Mouse (Mus musculus) intestine, embryonic 15.5 days (tissue): Measurements from ENCODE around the gene U2af1l4. TPM values are rescaled to one million over a fixed set of nuclear protein-coding genes. Genes with fewer than 3 reads are reported as not detected.

Experiments
- ATAC-seq: fragments of 200-750 bp; cut with Nextera tagmentation; 2 replicates; pipeline ENCODE4 v1.8.0; 2017; ENCODE audit warnings: moderate TSS enrichment, moderate library complexity
- H3K27ac ChIP-seq: fragments of 300-500 bp; sonication (generic); 2 replicates; pipeline ENCODE4 v1.5.1; 2015; ENCODE audit warnings: mild to moderate bottlenecking, inconsistent platforms
- H3K27me3 ChIP-seq: fragments of 300-500 bp; sonication (generic); replicated peaks from 2 replicates; pipeline ENCODE4 v1.6.1; 2015; ENCODE audit warnings: inconsistent platforms
- H3K36me3 ChIP-seq: fragments of 300-500 bp; sonication (generic); 2 replicates; pipeline ENCODE4 v1.6.1; 2015; ENCODE audit warnings: inconsistent platforms
- H3K4me1 ChIP-seq: fragments of 300-500 bp; sonication (generic); replicated peaks from 2 replicates; pipeline ENCODE4 v1.6.1; 2015; ENCODE audit warnings: inconsistent platforms
- H3K4me2 ChIP-seq: fragments of 300-500 bp; sonication (generic); replicated peaks from 2 replicates; pipeline ENCODE4 v1.6.1; 2015; ENCODE audit warnings: mild to moderate bottlenecking, inconsistent platforms
- H3K4me3 ChIP-seq: fragments of 300-500 bp; sonication (generic); replicated peaks from 2 replicates; pipeline ENCODE4 v1.5.1; 2015; ENCODE audit warnings: inconsistent platforms
- H3K9ac ChIP-seq: fragments of 300-500 bp; sonication (generic); 2 replicates; pipeline ENCODE4 v1.6.1; 2015; ENCODE audit warnings: inconsistent platforms
- H3K9me3 ChIP-seq: fragments of 300-500 bp; sonication (generic); 2 replicates; pipeline ENCODE4 v1.6.1; 2016; ENCODE audit warnings: inconsistent platforms
- WGBS: fragments of 180-500 bp; shearing (Covaris S2); methylation state at CpG from one replicate; pipeline ENCODE4 v1.1.7; 2015; 5-methylcytosine and 5-hydroxymethylcytosine counted together
- polyA plus RNA-seq: library from polyadenylated mRNA; unstranded; fragments of >200 nt; fragmentation: Nextera tagmentation; extraction: Ambion mirVana; gene quantifications from 2 replicates; pipeline ENCODE4 v1.2.1, GENCODE M21; 2015

Gene U2af1l4
- polyA plus RNA-seq, 1 experiment from 2014 or later, result 76.6 TPM

- no peaks in the 10 kb centered on the region for H3K9me3 ChIP-seq
- no peak overlapping the region for H3K9ac ChIP-seq
- H3K36me3 ChIP-seq, result peaks cover 16% of the 10 kb centered on the region
- no peak overlapping the region for H3K4me2 ChIP-seq
- WGBS, result 92% methylated on average over 18 of the region's 18 CpGs
- peaks cover 25% of the 10 kb centered on the region for H3K4me1 ChIP-seq
- H3K27ac ChIP-seq, result no peak overlapping the region
- H3K27me3 ChIP-seq, result no peaks in the 10 kb centered on the region
- no peak for ATAC-seq
- no peak overlapping the region for H3K4me3 ChIP-seq
These were observed 6.1 kb upstream of the U2af1l4 start for GRCm38 (mm10) chr7:30556894-30557536.

GRCm38 (mm10) chr7:30557901-30558514 is 5.1 kb upstream of the U2af1l4 start:
- Histone ChIP-seq H3K4me3 (peak overlapping the region; percentile 53; the same call in 1 of the 2 replicates), H3K9me3 (no peaks in the 10 kb centered on the region), H3K4me2 (peak overlapping the region; percentile 89), H3K27ac (no peak overlapping the region), H3K4me1 (peaks cover 22% of the 10 kb centered on the region), H3K27me3 (no peaks in the 10 kb centered on the region), H3K36me3 (peaks cover 16% of the 10 kb centered on the region), H3K9ac (peak overlapping the region; percentile 28; the same call in 1 of the 2 replicates)
- ATAC-seq, result no peak
- WGBS, result 87% methylated on average over 13 of the region's 13 CpGs

DNA sequence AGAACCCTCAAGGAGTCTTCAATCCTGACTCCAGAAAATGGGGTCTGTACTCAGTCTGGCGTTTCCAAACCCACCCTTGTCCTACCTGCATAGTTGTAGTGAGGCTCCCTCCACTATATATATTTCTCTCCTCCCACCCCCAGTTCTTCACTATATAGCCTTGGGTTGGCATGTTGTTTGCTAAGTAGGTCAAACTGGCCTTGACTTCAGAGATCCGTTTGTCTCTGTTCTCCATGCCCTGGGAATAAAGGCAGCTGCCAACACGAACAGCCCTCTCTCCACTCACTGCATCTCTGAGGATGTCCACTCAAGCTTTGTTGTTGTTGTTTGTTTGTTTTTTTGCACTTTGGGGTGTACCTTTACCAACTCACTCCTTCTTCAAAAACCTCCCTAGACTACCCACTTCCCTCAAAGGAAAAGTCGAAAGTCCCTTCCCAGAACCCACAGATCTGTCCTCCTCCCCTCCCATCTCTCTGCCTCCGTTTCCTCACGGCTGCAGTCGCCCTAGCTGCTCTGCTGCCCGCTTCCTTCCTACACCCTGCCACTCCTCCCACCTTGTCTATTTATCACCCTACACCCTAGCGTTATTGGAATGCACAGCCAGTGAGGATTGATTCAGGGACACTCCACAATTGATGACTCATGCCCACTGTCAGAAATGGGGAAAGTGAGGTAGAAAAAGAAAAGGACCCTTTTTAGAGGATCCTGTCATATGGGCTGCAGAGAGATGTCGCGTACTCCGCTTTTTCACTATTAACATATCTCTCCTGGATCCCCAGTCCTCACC is 4.3 kb upstream of the U2af1l4 start:
- ATAC-seq, result peak; percentile 8; the same call in 1 of the 2 replicates
- H3K4me1 ChIP-seq, result peaks cover 16% of the 10 kb centered on the region; the same call in 1 of the 2 replicates

DNA sequence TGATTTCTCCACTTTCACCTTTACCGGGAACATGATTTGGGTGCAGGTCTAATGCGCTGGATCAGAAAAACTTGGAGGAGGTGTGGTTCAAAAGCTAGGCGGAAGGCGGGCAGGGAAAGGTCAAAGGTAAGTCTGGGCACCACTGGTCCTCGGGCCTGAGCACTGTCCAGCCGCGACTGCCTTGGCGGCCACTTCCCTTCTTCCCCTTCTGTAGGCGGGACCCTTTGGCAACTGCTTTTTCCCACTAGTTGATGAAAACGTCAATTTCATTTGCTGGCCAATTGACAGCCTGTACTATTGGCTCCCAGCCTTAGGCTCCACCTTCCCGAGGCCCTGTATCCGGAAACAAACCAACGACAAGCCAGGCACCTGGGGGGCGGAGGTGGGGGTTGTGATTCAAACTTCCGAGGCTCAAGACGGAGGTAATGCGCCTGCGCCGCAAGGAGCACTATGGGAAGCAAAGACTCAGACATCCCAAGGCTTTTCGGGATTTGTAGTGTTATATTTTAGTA is 3.6 kb upstream of the U2af1l4 start, which contains the start of gene Lin37:
Lin37 (minus strand) TSS at position 396 of the 512 bp plus-strand sequence.
- H3K36me3 ChIP-seq, result peaks cover 16% of the 10 kb centered on the region
- H3K27me3 ChIP-seq, result no peaks in the 10 kb centered on the region
- peaks cover 22% of the 10 kb centered on the region; the same call in 1 of the 2 replicates for H3K4me1 ChIP-seq
- H3K4me3 ChIP-seq, result peak within 1 kb of the TSS; percentile 53
- under 1% methylated on average over 20 of the region's 20 CpGs for WGBS
- peak within 1 kb of the TSS; percentile 65 for H3K9ac ChIP-seq
- peak within 1 kb of the TSS; percentile 60 for H3K27ac ChIP-seq
- ATAC-seq, result peak; percentile 84
- peak within 1 kb of the TSS; percentile 89 for H3K4me2 ChIP-seq
- H3K9me3 ChIP-seq, result no peaks in the 10 kb centered on the region

More for the DNA sequence above, 4.3 kb upstream of the U2af1l4 start:
- Histone ChIP-seq H3K27ac (peak overlapping the region; percentile 60), H3K4me3 (peak overlapping the region; percentile 53), H3K36me3 (peaks cover 16% of the 10 kb centered on the region), H3K9me3 (no peaks in the 10 kb centered on the region), H3K4me2 (peak overlapping the region; percentile 89), H3K27me3 (no peaks in the 10 kb centered on the region), H3K9ac (peak overlapping the region; percentile 65)
- WGBS, result 13% methylated on average over 12 of the region's 12 CpGs

DNA sequence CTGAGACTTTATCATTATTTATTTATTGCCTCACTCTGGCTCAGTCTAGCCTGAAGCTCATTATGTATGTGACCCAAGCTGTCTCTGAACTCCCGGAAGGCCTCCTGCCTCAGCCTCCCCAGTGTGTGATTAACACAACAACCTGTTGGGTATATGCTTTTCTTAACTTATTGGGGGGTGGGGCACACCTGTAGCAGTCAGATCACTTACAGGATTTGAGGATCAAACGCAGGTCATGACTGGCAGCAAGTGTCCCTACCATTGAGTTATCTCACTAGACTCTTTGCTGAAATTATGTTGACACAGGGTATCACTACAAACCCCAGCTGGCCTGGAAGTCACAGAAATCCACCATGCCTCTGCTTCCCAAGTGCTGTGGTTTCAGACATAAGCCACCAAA is 2.8 kb upstream of the U2af1l4 start:
- Histone ChIP-seq H3K27ac (no peak overlapping the region), H3K36me3 (peaks cover 19% of the 10 kb centered on the region), H3K27me3 (no peaks in the 10 kb centered on the region), H3K4me2 (peak overlapping the region; percentile 89; the same call in 1 of the 2 replicates), H3K4me1 (peaks cover 23% of the 10 kb centered on the region; the same call in 1 of the 2 replicates), H3K4me3 (peak overlapping the region; percentile 53; the same call in 1 of the 2 replicates), H3K9me3 (no peaks in the 10 kb centered on the region), H3K9ac (no peak overlapping the region)
- ATAC-seq, result no peak
- WGBS, result 75% methylated on average over 2 of the region's 2 CpGs

- ATAC-seq, result no peak
- Histone ChIP-seq H3K4me3 (peak overlapping the region; percentile 67), H3K36me3 (peaks cover 16% of the 10 kb centered on the region; the same call in 1 of the 2 replicates), H3K4me1 (peaks cover 23% of the 10 kb centered on the region; the same call in 1 of the 2 replicates), H3K27ac (peak overlapping the region; percentile 81), H3K4me2 (peak overlapping the region; percentile 77), H3K27me3 (no peaks in the 10 kb centered on the region), H3K9ac (peak overlapping the region; percentile 62), H3K9me3 (no peaks in the 10 kb centered on the region)
- WGBS, result under 1% methylated on average over 27 of the region's 27 CpGs
These were observed 480 bp upstream of the U2af1l4 start for GRCm38 (mm10) chr7:30562526-30563116.

DNA sequence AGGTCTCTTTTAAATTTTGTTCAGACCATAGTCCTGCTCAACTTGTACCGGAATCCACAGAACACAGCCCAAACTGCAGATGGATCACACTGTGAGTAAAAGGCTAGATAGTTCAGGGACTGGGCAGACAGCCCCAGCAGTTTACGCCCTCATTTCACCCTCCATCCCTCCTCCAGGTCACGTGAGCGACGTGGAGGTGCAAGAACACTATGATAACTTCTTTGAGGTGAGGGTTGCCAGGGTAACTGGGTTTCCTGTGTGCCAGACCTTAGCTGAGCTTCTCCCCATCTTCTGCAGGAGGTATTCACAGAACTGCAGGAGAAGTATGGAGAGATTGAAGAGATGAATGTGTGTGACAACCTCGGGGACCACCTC is 792 bp downstream of the U2af1l4 start:
- no peak for ATAC-seq
- peak overlapping the region; percentile 59 for H3K4me2 ChIP-seq
- peak overlapping the region; percentile 67 for H3K4me3 ChIP-seq
- no peaks in the 10 kb centered on the region for H3K27me3 ChIP-seq
- H3K36me3 ChIP-seq, result peaks cover 24% of the 10 kb centered on the region
- H3K9me3 ChIP-seq, result no peaks in the 10 kb centered on the region
- 0 out of 2 replicates have a peak overlapping the region, but pooled peaks have one; percentile 70 for H3K9ac ChIP-seq
- H3K27ac ChIP-seq, result peak overlapping the region; percentile 96; the same call in 1 of the 2 replicates
- 21% methylated on average over 6 of the region's 6 CpGs for WGBS
- peaks cover 14% of the 10 kb centered on the region; the same call in 1 of the 2 replicates for H3K4me1 ChIP-seq

- 96% methylated on average over 12 of the region's 12 CpGs for WGBS
- Histone ChIP-seq H3K9ac (no peak within 1 kb of the TSS), H3K27me3 (no peaks in the 10 kb centered on the region), H3K27ac (no peak within 1 kb of the TSS), H3K9me3 (no peaks in the 10 kb centered on the region), H3K4me1 (peaks cover 11% of the 10 kb centered on the region; the same call in 1 of the 2 replicates), H3K36me3 (peaks cover 36% of the 10 kb centered on the region), H3K4me2 (peak within 1 kb of the TSS; percentile 59; the same call in 1 of the 2 replicates), H3K4me3 (0 out of 2 replicates have a peak within 1 kb of the TSS, but pooled peaks have one; percentile 67)
- ATAC-seq, result no peak
These were observed 2.0 kb downstream of the U2af1l4 start, which contains the start of gene Igflr1 for GRCm38 (mm10) chr7:30564970-30565571. Igflr1 (plus strand) TSS chr7:30565427.

- Histone ChIP-seq H3K9me3 (no peaks in the 10 kb centered on the region), H3K27ac (no peak overlapping the region), H3K4me1 (peaks cover 11% of the 10 kb centered on the region; the same call in 1 of the 2 replicates), H3K36me3 (peaks cover 46% of the 10 kb centered on the region), H3K4me3 (no peak overlapping the region), H3K4me2 (no peak overlapping the region), H3K9ac (no peak overlapping the region), H3K27me3 (no peaks in the 10 kb centered on the region)
- 75% methylated on average over 9 of the region's 9 CpGs for WGBS
- ATAC-seq, result no peak
These were observed 2.9 kb downstream of the U2af1l4 start for GRCm38 (mm10) chr7:30566033-30566432.

DNA sequence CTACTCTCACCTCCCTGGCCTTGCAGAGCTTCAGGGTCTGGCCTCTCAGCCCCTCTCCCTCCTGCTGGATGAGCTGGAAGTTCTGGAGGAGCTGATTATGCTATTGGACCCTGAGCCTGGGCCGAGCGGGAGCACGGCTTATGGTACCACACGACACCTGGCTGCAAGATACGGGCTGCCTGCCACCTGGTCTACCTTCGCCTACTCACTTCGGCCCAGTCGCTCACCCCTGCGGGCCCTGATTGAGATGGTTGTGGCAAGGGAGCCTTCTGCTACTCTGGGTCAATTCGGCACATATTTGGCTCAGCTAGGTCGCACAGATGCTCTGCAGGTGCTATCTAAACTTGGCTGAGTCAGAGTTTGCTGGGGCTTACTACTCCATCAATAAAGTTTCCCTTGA is 4.5 kb downstream of the U2af1l4 start:
- H3K4me3 ChIP-seq, result no peak overlapping the region
- H3K9ac ChIP-seq, result no peak overlapping the region
- H3K9me3 ChIP-seq, result no peaks in the 10 kb centered on the region
- no peak overlapping the region for H3K27ac ChIP-seq
- H3K4me1 ChIP-seq, result peaks cover 9% of the 10 kb centered on the region; the same call in 1 of the 2 replicates
- WGBS, result 86% methylated on average over 11 of the region's 11 CpGs
- peaks cover 53% of the 10 kb centered on the region for H3K36me3 ChIP-seq
- no peak for ATAC-seq
- no peaks in the 10 kb centered on the region for H3K27me3 ChIP-seq
- no peak overlapping the region for H3K4me2 ChIP-seq

GRCm38 (mm10) chr7:30572389-30572788 is 9.3 kb downstream of the U2af1l4 start:
- Histone ChIP-seq H3K36me3 (peaks cover 81% of the 10 kb centered on the region), H3K4me1 (no peaks in the 10 kb centered on the region), H3K4me2 (no peak overlapping the region), H3K4me3 (no peak overlapping the region), H3K9me3 (no peaks in the 10 kb centered on the region), H3K27ac (no peak overlapping the region), H3K9ac (no peak overlapping the region), H3K27me3 (no peaks in the 10 kb centered on the region)
- WGBS, result 85% methylated on average over 5 of the region's 5 CpGs
- no peak for ATAC-seq
